Mouse (Mus musculus): Measurements from ENCODE around the gene Snrk. TPM values are rescaled to one million over a fixed set of nuclear protein-coding genes. Genes with fewer than 3 reads are reported as not detected.

The Snrk gene
- polyA plus RNA-seq, 1 experiment = 49.0 TPM

- no peaks in the 10 kb centered on the region for H3K36me3 ChIP-seq (ENCODE audit: control insufficient read depth, insufficient read depth, low read length)
- WGBS = 80% methylated on average over 7 of the region's 7 CpGs
- H3K4me1 ChIP-seq (ENCODE audit: control insufficient read depth, insufficient read depth, low read length) = no peaks in the 10 kb centered on the region
- no peak for DNase-seq
- no peak overlapping the region for H3K27ac ChIP-seq (ENCODE audit: insufficient read depth, low read depth, low read length)
- H3K27me3 ChIP-seq (replicated peaks; ENCODE audit: control insufficient read depth, insufficient read depth, low read length) = no peaks in the 10 kb centered on the region
- TF ChIP-seq POLR2A (IDR thresholded peaks at IDR 0.05; ENCODE audit: low read depth, low read length) (no peak), CTCF (conservative IDR thresholded peaks at IDR 0.05; ENCODE audit: insufficient read depth, insufficient read length, low read depth, low read length) (peak; percentile 25; the same call in 1 of the 2 replicates)
- no peak overlapping the region for H3K4me3 ChIP-seq (ENCODE audit: insufficient read depth, low read depth, low read length)
Observed at GRCm38 (mm10) chr9:122204508-122204907, 87.4 kb downstream of the Snrk start.

- Histone ChIP-seq H3K27me3 (replicated peaks; ENCODE audit: control insufficient read depth, insufficient read depth, low read length) (no peaks in the 10 kb centered on the region), H3K36me3 (ENCODE audit: control insufficient read depth, insufficient read depth, low read length) (no peaks in the 10 kb centered on the region), H3K4me1 (ENCODE audit: control insufficient read depth, insufficient read depth, low read length) (no peaks in the 10 kb centered on the region), H3K4me3 (ENCODE audit: insufficient read depth, low read depth, low read length) (no peak overlapping the region), H3K27ac (ENCODE audit: insufficient read depth, low read depth, low read length) (no peak overlapping the region)
- TF ChIP-seq POLR2A (IDR thresholded peaks at IDR 0.05; ENCODE audit: low read depth, low read length) (no peak), CTCF (conservative IDR thresholded peaks at IDR 0.05; ENCODE audit: insufficient read depth, insufficient read length, low read depth, low read length) (no peak)
- peak; percentile 40 for DNase-seq
- WGBS = 63% methylated on average over 11 of the region's 11 CpGs
Observed at GRCm38 (mm10) chr9:122205543-122206200, 88.6 kb downstream of the Snrk start.

GRCm38 (mm10) chr9:122208311-122208710 lies 91.2 kb downstream of the Snrk start:
- no peak for DNase-seq
- H3K27me3 ChIP-seq (replicated peaks; ENCODE audit: control insufficient read depth, insufficient read depth, low read length) = no peaks in the 10 kb centered on the region
- WGBS = 84% methylated on average over 4 of the region's 4 CpGs
- H3K27ac ChIP-seq (ENCODE audit: insufficient read depth, low read depth, low read length) = no peak overlapping the region
- TF ChIP-seq POLR2A (IDR thresholded peaks at IDR 0.05; ENCODE audit: low read depth, low read length) (no peak), CTCF (conservative IDR thresholded peaks at IDR 0.05; ENCODE audit: insufficient read depth, insufficient read length, low read depth, low read length) (no peak)
- H3K36me3 ChIP-seq (ENCODE audit: control insufficient read depth, insufficient read depth, low read length) = no peaks in the 10 kb centered on the region
- no peak overlapping the region for H3K4me3 ChIP-seq (ENCODE audit: insufficient read depth, low read depth, low read length)
- no peaks in the 10 kb centered on the region for H3K4me1 ChIP-seq (ENCODE audit: control insufficient read depth, insufficient read depth, low read length)

DNA sequence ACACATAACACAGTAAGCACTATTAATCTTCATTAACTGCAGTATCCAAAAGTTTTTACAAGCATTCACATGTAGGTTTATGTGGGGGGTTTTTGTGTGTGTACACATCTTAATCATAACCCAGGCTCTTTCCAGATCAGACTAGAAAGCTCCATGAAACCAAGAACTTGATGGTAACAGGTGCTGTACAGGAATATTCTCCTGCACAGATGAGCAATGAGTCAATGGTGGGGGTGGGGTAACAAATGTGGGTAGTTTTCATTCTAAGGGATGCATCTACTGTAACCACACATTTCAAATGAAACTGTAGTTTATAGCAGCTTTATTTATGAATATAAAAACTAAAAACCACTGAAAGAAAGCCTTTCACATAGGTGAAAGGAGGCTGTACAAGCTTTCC lies 98.1 kb downstream of the Snrk start:
- no peak for DNase-seq
- Histone ChIP-seq H3K4me1 (ENCODE audit: control insufficient read depth, insufficient read depth, low read length) (no peaks in the 10 kb centered on the region), H3K27ac (ENCODE audit: insufficient read depth, low read depth, low read length) (no peak overlapping the region), H3K27me3 (replicated peaks; ENCODE audit: control insufficient read depth, insufficient read depth, low read length) (no peaks in the 10 kb centered on the region), H3K4me3 (ENCODE audit: insufficient read depth, low read depth, low read length) (no peak overlapping the region), H3K36me3 (ENCODE audit: control insufficient read depth, insufficient read depth, low read length) (no peaks in the 10 kb centered on the region)
- TF ChIP-seq CTCF (conservative IDR thresholded peaks at IDR 0.05; ENCODE audit: insufficient read depth, insufficient read length, low read depth, low read length) = no peak
- TF ChIP-seq POLR2A (IDR thresholded peaks at IDR 0.05; ENCODE audit: low read depth, low read length) = no peak

GRCm38 (mm10) chr9:122216945-122217529 lies 100.0 kb downstream of the Snrk start:
- no peaks in the 10 kb centered on the region for H3K27me3 ChIP-seq (replicated peaks; ENCODE audit: control insufficient read depth, insufficient read depth, low read length)
- no peaks in the 10 kb centered on the region for H3K4me1 ChIP-seq (ENCODE audit: control insufficient read depth, insufficient read depth, low read length)
- DNase-seq = no peak
- no peaks in the 10 kb centered on the region for H3K36me3 ChIP-seq (ENCODE audit: control insufficient read depth, insufficient read depth, low read length)
- TF ChIP-seq CTCF (conservative IDR thresholded peaks at IDR 0.05; ENCODE audit: insufficient read depth, insufficient read length, low read depth, low read length) (no peak), POLR2A (IDR thresholded peaks at IDR 0.05; ENCODE audit: low read depth, low read length) (no peak)
- H3K4me3 ChIP-seq (ENCODE audit: insufficient read depth, low read depth, low read length) = no peak overlapping the region
- WGBS = 54% methylated on average over 7 of the region's 7 CpGs
- no peak overlapping the region for H3K27ac ChIP-seq (ENCODE audit: insufficient read depth, low read depth, low read length)

Other genes starting within 250 kb of the Snrk start
- gene Ackr2, start 218.9 kb upstream of the Snrk start, polyA plus RNA-seq (2012; rRNA removed) = 0.94 and 1.1 TPM in 2 replicates
- 0.16 and 0.39 TPM in 2 replicates for gene Cyp8b1, start 201.0 kb upstream of the Snrk start, polyA plus RNA-seq (2012; rRNA removed)
- 0.25 and 0.65 TPM in 2 replicates for gene Fam198a, start 166.3 kb upstream of the Snrk start, polyA plus RNA-seq (2012; rRNA removed)
- 16.7 and 20.6 TPM in 2 replicates for gene Pomgnt2, start 120.2 kb upstream of the Snrk start, polyA plus RNA-seq (2012; rRNA removed)
- gene Ano10, start 177.2 kb downstream of the Snrk start, polyA plus RNA-seq (2012; rRNA removed) = 50.6 and 54.4 TPM in 2 replicates
- gene Abhd5, start 234.3 kb downstream of the Snrk start, polyA plus RNA-seq (2012; rRNA removed) = 36.3 and 39.1 TPM in 2 replicates

All from kidney, adult 2 months (tissue).